Mouse (Mus musculus): ENCODE data around the gene Vmn1r19.
"Not testable (repeated sequence)": the region's sequence is repeated elsewhere in the genome, so short reads cannot be mapped to it uniquely, and the experiment has no call there.

The Vmn1r19 gene

GRCm38 (mm10) chr6:57403480-57403879 is at the start of gene Vmn1r19:
Gene Vmn1r19, plus strand, starts transcription at chr6:57403780.
- DNase-seq = not testable (repeated sequence)

GRCm38 (mm10) chr6:57356864-57357263 is 46.7 kb upstream of the Vmn1r19 start:
- DNase-seq = no peak

- no peak for DNase-seq
These were observed 40.0 kb upstream of the Vmn1r19 start, which contains the start of gene Vmn1r17 for GRCm38 (mm10) chr6:57363627-57364026. Gene Vmn1r17, minus strand, starts transcription at chr6:57363727.

GRCm38 (mm10) chr6:57365866-57366265 is 37.7 kb upstream of the Vmn1r19 start:
- not testable (repeated sequence) for DNase-seq

DNA sequence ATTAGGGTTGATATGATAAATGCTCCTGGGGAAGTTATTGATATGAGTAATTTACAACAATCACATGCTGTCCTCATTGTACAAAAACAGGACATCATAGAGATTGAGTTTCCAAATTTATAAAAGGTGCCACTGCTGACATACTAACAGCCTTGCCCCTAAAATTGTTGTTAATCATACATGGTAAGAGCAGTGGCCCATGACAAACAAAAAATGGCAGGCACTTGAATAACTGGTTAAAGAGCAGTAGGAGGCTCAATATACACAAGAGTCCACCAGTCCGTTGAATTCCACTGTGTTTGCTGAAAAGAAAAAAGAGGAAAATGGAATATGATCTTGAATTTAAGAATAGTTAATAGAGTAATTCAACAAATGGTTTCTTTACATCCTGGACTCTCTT is 36.1 kb upstream of the Vmn1r19 start:
- DNase-seq = no peak

- DNase-seq = no peak
These were observed 7.9 kb upstream of the Vmn1r19 start, which contains the start of gene Vmn1r18 for GRCm38 (mm10) chr6:57395683-57396082. Gene Vmn1r18, minus strand, starts transcription at chr6:57395783.

DNA sequence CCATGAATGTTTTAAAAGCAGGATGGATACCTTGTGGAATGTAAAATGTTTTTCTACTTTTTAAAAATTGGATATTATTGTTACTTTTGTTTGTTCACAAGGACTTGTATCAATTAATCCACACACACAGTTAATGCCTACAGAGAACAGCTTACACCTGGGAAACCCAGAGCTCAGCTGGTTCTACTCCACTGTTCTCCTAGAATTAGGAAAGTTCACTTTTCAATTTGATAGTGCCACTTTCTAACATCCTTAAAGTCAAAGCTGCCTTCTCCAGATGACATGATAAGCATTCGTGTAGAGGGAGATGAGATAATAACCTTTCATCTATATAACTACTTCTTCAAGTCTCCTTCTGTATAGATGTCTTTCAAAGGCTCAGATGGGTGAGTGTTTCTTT is 25.1 kb downstream of the Vmn1r19 start, which contains the start of gene Vmn1r20:
Gene Vmn1r20, plus strand, starts transcription at position 301 of the 400 bp plus-strand sequence.
- DNase-seq = no peak

DNA sequence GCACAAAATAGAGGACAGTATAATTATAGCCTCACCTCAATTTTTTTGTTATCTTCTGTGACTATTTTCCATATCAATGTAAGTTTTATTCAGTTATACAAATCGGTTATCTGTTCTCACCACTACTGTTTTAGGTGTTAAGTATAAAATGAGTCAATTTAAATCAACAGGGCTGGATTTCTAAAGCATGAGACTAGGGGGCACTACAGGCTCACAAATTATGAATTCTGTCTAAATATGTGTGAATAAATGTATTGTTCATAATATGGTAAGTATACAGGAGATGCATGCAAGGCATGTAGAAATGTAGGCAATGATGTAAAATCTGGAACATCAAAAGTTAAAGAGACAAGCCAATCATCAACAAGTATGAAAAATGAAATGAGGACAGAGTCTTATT is 27.6 kb downstream of the Vmn1r19 start:
- DNase-seq = peak in 1 of 2 experiments; percentile 2

All from cerebellum, postnatal 36 days (tissue).